Mouse (Mus musculus): ENCODE results near the gene Vopp1. TPM values are rescaled to one million over a fixed set of nuclear protein-coding genes. Genes with fewer than 3 reads are reported as not detected.

Vopp1 gene
- total RNA-seq, 2 experiments from 2014 or later = 22.8 to 22.9 TPM

DNA sequence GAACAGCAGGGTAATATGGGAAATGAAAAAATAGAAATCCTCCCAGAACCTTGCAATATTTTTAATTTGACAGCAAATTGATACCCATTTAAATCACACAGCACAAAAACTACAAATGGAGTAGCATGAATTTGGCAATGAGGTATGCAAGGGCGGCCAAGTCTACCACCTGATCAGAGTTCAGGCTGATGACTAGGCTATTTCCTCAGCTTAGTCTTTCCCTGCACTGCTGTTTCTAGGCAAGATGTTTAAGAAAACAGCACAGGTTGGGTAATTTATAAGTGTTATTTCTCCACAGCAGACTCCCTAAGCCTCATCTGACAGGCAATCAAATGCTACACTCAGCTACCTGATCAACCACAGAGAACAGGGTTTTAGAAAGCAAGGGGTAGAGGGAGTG, 40.7 kb downstream of the Vopp1 start:
- no peak for DNase-seq

DNA sequence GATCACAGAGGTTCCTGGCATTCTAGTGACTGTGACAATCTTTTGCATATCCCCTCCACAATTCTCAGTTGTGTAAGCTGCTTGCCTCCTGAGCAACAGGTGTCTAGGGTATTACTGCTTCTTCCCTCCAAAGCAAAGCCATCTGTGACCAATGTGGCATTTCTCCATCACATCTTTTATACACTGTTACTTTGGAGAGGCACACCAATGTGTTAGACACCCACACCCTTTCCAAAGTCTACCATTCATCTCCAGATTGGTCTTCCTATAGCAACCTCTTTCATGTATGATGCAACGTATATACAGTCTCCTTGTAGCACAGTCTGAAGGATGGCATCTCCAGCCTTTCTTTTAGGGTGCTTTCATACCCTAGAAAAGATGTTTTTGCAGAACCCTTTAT, 42.3 kb downstream of the Vopp1 start:
- no peak for DNase-seq

DNA sequence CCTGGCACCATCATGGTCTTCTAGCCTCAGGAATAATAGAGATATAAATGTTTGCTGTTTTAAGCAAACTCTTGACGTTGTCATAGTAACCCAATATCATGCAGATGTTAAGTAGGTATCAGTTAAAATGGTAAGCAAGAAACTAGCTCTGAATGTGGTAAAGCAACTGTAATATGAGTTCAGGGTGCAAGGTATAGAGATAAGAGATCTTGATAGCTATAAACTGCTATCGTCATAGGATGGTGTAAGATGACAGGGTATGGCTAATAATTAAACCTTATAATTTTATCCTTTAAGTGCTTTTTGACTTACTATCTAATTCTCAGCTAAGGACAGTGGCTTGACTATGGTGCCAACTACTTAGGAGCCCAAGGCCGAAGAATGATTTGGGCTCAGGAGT, 44.6 kb downstream of the Vopp1 start:
- DNase-seq = no peak

DNA sequence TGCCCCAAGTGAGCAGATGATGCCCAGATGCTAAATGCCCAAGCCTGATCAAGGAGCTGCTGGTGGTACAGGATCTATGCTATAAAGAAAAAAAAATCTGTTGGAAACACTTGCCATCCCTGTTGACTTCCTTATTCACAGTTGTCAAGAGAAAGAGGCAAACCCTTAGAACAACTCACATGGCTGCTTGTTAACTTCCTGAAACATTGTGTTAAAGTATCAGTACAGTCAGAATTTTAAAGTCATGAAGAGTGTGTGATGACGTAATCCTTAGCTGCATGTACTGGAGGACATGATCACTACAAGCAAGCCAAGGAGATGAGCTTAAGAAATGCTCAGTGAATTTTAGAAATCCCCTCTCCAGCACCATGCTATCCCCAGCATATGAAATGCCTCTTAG, 51.2 kb downstream of the Vopp1 start:
- no peak for DNase-seq

DNA sequence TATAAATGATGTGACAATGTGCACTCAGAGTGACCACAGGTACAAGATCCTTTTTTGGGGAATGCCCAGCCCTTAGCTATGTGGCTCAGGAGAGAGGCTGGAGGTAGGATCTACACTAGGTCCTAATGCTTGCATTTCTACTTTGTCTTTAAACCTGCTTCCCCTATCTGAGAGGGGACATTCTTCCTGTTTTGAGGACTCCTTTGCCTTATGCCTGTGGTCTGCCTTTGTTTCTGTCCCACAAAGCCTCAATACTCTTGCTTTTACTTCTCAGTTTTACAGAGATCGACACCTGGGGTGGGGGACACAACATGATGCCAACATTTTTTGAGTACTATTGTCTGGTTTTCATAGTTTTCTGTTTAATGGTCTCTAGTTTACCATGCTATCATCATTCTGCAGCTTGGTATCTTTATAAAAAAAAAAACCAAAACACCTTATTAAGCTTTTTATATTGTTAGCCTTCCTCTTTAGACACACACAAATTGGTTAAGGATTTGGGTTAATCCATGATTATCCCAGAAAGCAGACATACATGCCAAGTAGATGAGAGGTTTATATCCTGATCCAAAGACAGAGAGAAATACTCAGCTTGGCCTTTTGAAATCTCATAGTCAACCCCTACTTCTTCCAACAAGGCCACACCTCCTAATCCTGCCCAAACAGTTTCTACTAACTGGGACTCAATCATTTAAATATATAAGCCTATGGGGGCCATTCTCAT, 54.3 kb downstream of the Vopp1 start:
- DNase-seq = no peak

DNA sequence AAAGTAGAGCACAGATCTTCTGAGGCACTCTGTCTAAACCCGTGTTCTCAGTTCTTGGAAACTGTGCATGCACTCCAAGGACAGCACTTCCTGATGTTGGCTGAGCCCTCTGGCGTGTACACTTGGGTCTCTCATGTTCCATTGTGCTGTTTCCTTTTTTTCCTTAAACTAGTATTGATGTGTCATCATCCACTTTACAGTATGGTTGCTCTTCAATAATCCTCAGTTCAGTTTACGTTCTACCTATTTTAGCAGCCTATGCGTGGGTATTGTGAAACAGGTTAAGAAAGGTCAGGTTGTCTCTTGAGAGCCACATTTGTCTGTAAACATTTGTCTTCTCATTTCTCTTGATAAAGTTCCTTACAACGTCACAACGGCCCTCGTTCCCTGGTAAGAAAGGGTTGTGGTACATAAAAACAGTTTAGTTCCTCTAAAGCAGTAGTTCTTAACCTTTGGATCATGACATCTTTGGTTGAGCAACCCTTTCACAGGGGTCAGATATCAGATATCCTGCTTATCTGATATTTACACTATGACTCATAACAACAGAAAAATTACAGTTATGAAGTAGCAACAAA, 55.9 kb downstream of the Vopp1 start:
- no peak for DNase-seq

DNA sequence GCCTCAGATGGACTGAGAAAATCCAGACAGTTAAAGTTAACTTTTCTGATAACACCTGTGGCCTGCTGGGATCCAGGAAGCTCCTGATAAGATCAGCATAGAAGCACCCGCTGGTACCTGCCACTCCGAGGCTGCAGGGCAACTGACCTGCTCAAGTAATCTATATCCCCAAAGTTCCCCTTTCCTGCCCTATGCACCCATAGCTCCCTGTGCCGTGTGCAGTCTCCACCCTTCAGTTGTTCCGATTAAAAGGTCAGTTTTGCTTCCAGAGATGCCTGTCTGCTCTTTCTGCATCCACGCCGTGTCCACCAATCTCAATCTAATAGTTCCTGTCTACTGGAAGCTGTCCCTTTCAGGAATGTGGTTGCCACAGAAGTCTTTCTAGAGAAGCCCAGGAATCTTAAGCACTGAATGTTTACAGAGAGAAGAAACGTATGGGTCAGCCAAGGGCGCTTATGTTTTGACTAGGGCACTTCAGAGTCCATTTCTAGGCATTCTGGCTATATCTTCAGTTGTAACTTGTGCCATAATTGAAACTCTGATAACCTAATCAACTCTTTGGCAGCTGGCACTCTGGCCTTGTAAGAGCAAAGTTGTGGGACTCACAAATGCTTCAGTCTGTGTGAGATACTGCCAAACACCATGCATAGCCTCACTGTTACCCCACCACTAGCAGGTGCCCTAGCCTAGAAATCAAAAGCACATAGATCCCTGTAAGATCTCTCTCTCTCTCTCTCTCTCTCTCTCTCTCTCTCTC, 57.7 kb downstream of the Vopp1 start:
- no peak for DNase-seq

DNA sequence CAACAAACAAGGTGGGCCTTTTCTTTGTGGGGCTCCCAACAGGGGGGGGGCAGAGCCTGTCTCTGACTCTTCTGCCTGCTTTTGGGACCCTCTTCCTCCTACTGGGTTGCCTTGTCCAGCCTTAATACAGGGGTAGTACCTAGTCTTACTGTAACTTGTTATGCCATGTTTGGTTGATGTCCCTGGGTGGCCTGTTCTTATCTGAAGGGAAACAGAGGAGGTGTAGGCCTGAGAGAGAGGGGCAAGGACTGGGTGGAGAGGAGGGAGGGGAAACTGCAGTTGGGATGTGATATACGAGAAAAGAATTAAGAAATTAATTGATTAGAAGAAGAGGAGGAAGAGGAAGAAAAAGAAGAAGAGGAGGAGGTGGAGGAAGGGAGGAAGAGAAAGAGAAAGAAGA, 58.7 kb downstream of the Vopp1 start:
- DNase-seq = no peak

DNA sequence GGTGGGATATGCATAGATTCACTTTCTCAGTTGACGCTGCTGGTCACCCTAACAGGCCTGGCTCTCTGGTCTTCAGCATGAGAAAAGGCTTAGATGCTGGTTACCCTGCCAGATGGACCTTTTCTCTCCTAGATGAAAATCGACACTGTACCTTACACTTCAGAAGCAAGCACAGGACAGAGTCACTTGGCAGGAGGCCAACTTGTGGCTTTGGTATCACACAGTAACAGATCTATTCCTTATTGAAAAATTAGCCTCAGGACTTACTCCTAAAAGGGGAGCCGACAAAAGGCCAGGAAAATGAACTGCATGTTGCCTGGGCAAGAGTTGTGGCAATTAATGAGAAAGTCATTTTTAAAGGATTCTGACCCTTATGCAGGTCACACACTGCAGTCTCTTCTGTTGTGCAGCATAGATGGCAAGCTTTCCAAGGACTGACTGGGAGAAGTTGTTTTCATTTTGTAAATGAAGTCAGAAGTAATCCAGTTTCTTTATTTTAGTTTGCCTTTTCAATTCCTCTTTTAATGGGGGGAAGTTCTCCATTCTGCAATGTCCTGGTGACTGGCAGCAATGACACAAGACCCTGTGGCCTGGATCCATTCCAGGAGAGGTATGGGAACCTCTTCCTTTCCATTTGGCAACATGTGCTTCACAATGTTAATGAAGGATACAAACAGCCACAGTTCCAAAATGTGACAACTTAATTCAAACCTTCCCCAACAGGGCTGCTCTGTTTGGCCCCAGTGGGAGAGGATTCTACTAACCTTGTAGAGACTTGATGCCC, 59.7 kb downstream of the Vopp1 start:
- peak; percentile 31 to 45 for DNase-seq

DNA sequence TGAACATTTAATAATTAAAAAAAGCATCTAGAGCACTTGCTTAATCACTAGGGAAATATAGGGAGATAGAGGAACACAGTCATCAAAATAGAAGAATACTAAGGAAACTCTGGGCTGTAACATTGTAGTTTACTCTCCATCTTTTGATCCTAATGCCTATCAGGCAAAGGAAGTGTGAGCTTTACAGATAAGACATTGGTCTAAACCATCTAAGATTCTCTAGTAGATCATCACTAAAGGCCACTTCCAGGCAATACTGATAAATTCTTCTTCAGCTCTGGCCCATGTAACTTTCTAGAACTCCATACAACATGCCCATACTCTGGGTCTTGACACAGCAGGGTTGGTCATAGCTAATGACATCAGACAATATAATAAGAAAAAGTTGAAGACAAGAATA, 61.9 kb downstream of the Vopp1 start:
- DNase-seq = no peak

DNA sequence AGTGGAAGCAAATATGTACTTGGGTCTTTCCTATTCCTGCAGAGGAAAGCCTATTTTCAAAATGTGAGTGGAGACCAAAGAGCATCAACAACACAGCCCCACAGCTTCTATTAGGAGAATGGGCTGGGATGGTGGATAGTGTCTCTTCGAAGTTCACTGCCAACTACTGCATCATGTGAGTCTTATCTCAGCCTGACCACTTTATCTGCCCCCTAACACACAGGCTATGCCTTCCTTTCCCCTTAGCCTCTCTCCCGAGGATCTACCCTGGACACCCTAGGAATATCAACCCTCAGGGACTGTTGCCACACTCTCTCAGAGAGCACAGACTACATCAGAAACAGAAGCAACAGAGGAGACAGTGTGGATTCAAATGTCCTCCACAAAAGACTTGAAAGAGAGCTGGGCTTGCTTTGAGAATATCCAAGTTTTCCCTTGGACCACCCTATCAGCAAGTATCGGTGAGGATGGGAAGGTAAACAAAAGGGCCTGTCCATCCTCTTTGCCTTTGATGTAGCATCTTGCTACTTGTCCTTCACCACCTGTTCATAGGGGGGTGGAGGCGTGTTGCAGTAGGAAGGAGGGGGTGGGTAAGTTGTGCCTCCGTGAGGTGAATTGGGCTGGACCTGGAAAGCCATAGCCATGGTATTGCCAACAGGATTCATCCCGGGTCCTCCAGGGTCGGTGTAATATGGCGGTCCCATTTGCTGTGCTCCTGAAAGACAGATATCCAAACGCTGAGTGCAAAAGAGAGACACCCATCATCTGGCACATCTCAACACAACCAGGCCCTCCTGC, 70.8 kb downstream of the Vopp1 start:
- no peak for DNase-seq

DNA sequence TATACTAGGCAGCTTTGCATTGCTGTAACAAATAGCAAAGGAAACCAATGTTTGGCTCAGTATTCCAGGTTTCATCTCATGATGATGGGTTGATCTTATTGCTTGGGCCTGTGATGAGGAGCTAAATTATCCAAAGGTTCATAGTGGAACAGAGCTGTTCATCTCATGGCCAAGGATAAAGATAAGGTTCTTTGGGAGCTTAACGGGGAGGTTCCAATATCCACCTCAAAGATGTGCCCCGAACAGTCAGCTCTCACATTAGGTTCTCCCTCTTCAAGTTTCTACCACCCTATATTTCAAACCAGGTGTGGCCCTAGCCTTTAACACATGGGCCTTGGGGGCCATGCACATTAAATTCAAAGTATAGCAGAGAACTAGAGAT, 79.2 kb downstream of the Vopp1 start:
- DNase-seq = no peak

DNA sequence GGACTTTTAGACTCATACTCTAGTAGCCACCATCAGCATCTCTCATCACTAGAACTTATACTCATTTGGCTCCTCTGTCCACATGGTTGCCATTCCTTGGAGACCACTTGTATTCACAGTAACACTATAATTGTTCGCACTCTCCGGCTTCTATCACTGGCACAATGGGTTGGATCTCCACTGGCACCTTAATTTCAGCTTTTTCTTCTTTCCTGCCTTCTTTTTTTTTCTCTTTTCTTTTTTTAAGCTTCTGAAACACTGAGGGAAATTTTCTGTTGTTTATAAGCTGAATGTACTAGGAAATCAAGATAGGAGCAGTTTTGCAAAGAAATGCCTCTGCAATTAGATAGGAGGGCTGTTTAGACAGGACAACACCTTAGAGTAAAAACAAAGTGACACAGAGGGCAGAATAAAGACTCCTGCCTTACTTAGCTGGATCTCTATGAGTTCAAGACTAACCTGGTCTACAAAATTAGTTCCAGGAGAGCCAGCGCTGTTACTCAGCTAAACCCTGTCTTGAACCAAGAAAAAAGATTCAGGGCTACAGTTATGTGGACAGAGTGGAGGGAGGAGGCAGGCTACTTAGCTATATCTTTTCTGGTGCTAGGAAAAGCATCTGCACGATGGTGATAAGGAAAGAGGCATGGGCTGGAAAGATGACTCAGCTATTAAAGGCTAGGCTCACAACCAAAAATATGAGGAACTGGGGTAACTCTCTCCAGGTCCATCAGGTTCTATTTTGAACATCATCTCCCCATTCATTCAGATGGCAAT, 79.8 kb downstream of the Vopp1 start:
- DNase-seq = no peak

DNA sequence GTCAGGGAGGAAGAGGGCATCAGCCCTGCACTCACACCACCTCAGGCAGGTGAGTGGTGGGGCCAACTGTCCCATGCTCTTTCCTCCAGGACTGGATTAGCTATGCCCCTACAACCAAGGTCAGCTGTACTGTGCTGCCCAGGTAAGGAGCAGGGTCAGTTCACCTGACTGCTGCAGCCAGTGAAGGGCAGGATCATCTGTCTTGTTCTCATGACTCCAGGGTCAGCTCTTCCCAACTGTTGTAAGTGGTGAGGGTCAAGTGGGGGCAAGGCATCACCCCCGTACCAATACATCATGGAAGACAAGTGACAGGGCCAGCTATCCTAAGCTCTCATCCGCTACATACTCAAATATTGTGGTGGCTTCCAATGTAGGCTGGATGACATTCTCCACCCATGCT, 80.8 kb downstream of the Vopp1 start:
- no peak for DNase-seq

DNA sequence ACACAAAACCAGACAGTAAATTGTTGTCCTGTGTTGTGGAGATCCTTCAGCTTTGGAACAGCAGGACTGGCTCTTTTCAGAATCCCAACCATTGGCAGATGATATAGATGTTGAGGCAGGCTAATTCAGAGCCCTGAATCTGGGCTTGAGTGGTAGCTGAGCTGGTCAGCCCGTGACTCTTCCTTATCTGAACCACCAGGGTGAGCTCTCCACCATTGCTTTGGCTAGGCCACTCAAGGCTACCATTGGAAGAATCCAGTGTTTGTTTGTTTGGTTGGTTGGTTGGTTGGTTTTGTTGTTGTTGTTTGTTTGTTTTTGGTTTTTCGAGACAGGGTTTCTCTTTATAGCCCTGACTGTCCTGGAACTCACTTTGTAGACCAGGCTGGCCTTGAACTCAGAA, 81.6 kb downstream of the Vopp1 start:
- peak; percentile 19 to 20 for DNase-seq

DNA sequence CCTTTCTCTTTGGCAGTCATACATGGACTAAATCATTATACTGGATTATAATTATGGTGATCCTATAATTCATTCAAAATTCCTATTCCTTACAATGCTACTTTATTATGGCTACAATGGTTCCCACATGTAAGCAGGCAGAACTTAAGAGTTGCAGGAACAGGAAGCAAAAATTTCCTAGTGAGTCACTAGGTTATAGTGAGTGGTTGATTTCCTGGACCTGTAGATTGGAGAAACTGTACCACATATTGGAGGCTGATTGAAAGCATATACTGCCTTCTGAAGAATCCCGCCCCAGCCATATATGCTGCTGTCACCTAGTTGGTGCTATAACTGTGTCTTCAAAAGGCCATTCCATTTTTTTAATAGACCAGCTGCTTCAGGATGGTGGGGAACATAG, 82.2 kb downstream of the Vopp1 start:
- no peak for DNase-seq

DNA sequence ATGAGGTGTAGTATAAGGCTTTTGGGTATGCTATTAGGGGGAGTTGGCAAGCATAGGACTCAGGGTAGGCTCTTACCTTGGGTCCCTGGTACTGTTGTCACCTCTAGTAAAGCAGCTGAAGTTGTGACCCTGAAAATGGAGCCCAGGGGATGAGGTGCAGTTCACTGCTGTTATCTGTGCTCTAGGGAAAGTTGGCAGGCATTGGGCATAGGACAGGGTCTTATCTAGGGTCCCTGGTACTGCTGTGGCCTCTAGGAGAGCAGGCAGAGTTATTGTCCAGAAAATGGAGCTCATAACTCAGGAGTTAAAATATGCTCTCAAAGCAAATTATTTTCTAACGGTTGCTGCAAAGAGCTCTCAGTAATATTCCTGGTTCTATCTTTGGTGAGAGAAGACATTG, 103.6 kb downstream of the Vopp1 start:
- DNase-seq = no peak

DNA sequence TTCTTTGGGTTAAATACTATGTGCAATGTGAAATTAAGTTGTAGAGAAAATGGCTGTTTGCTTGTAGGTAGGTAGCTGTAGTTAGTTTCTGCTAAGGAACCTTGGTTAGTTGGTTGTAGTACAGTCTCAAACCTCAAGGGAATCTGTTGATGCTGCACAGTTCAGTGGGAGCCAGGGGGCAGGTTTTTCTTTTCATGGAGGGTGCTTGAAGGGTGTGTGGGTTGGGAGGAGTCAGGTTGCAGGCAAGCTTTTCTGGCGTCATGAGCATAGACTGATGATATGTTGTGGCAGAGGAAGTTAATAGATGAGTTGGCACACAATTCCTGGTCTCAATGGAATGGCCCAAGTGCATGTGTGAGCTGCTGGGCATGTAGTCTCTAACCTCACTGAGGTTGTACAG, 113.2 kb downstream of the Vopp1 start:
- DNase-seq = no peak

DNA sequence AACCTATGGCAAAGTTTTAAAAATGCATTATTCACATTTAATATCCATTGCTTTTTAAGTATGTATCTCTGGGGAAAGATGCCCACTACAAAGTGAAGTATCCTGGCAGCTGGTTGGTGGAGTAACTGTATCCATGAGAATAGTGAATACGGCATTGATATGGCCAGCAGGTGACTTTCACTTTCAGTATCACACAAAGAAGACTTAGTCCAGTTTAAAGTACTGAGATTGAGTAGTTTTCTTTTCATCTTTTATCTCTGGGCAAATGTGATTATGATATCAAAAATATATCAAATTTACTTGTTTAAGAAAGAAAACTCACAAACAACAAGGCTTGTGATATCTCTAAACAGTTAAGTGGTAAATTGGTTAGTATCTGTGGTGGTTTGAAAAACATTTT, 118.2 kb downstream of the Vopp1 start:
- peak in 1 of 2 experiments; percentile 14 for DNase-seq

DNA sequence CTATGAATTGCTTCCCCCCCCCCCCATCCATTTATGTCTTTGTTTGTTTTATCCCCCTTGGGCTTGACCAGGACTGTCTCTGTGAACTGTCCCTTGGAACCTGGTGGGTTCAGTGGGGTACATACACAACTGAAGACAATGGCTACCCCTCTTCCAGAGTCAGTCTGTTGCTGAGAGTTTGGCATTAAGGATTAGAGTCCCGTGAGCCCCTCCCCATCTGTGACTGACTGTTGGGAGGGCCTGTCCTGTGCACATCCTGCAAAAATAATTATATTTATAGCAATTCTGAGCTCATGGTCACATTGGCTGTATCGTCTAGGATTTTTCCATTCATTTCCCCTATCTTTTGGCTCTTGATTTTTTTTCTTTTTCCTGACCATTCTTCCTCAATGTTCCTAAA, 121.3 kb downstream of the Vopp1 start:
- peak in 1 of 2 experiments; percentile 19 for DNase-seq
